Comparison of ENCODE assay signal across 14 mouse cellular contexts in genomic region chr9:57428391-57428790, GRCm38 (mm10). TPM values are rescaled to one million over a fixed set of nuclear protein-coding genes. Genes with fewer than 3 reads are reported as not detected.
DNase-seq lines count a peak whose midpoint lies in the region; ATAC-seq lines count a peak whose summit lies in the region.
"Had no signal": no experiment of that assay in that cellular context is flagged by ENCODE, and none has a peak within 500 bp of the region (broad histone marks: within the 10 kb centered on the region; RNA-seq: fewer than 3 reads in every experiment).

No protein-coding gene starts in this region.

- peaks cover 3% of the 10 kb centered on the region; the same call in 1 of the 2 replicates for H3K27me3 ChIP-seq in heart, embryonic 10.5 days (ENCODE audit: insufficient read depth, poor library complexity, severe bottlenecking)
- peaks cover 11% of the 10 kb centered on the region; the same call in 1 of the 2 replicates for H3K27me3 ChIP-seq in midbrain, embryonic 10.5 days (ENCODE audit: low read depth, poor library complexity, severe bottlenecking)
- no peaks in the 10 kb centered on the region for H3K27me3 ChIP-seq in midbrain, embryonic 14.5 days (ENCODE audit: control insufficient read depth, insufficient read depth, low read length)
- no peaks in the 10 kb centered on the region for H3K27me3 ChIP-seq in embryonic facial prominence, embryonic 13.5 days

- peak overlapping the region; percentile 52 for H3K27ac ChIP-seq in heart, embryonic 10.5 days
- H3K27ac ChIP-seq in midbrain, embryonic 10.5 days (replicated peaks) = 0 out of 2 replicates have a peak overlapping the region, but pooled peaks have one; percentile 14
- H3K27ac ChIP-seq in midbrain, embryonic 14.5 days (replicated peaks; ENCODE audit: low read depth, low read length) = no peak overlapping the region
- peak overlapping the region; percentile 13; the same call in 1 of the 2 replicates for H3K27ac ChIP-seq in embryonic facial prominence, embryonic 13.5 days

- peaks cover 55% of the 10 kb centered on the region for H3K4me1 ChIP-seq in heart, embryonic 10.5 days
- H3K4me1 ChIP-seq in midbrain, embryonic 10.5 days = peaks cover 44% of the 10 kb centered on the region
- H3K4me1 ChIP-seq in midbrain, embryonic 14.5 days (ENCODE audit: control insufficient read depth, insufficient read depth, low read length) = peaks cover 21% of the 10 kb centered on the region
- peaks cover 32% of the 10 kb centered on the region for H3K4me1 ChIP-seq in embryonic facial prominence, embryonic 13.5 days

- 40% methylated on average over 4 of the region's 4 CpGs for WGBS in heart, embryonic 10.5 days
- WGBS in midbrain, embryonic 10.5 days = 66% methylated on average over 4 of the region's 4 CpGs
- 43% methylated on average over 4 of the region's 4 CpGs for WGBS in midbrain, embryonic 14.5 days
- WGBS in embryonic facial prominence, embryonic 13.5 days = 33% methylated on average over 4 of the region's 4 CpGs

- no peak for ATAC-seq in midbrain, embryonic 14.5 days (ENCODE audit: low FRiP score, low TSS enrichment)
- no peak for ATAC-seq in embryonic facial prominence, embryonic 13.5 days (ENCODE audit: insufficient number of reproducible peaks, insufficient read depth, low FRiP score, low TSS enrichment, low read depth)
- ATAC-seq: forebrain, embryonic 16.5 days; inflammation-experienced regulatory T-cells, adult 6 months had no signal

- H3K9ac ChIP-seq in midbrain, embryonic 14.5 days (replicated peaks; ENCODE audit: low read length) = no peak overlapping the region
- H3K9ac ChIP-seq in embryonic facial prominence, embryonic 13.5 days = no peak overlapping the region

- H3K4me3 ChIP-seq in heart, embryonic 10.5 days = no peak overlapping the region
- no peak overlapping the region for H3K4me3 ChIP-seq in midbrain, embryonic 10.5 days
- no peak overlapping the region for H3K4me3 ChIP-seq in midbrain, embryonic 14.5 days (replicated peaks; ENCODE audit: low read depth, low read length)
- no peak overlapping the region for H3K4me3 ChIP-seq in embryonic facial prominence, embryonic 13.5 days

- no peak for DNase-seq in heart, embryonic 10.5 days (ENCODE audit: low spot score)
- DNase-seq in heart, postnatal 4 days = no peak
- no peak for DNase-seq in midbrain, embryonic 10.5 days (ENCODE audit: low spot score)
- DNase-seq in midbrain, embryonic 14.5 days = no peak
- peak; percentile 71 for DNase-seq in telencephalon, adult 2 months (ENCODE audit: low read depth, low spot score)
- DNase-seq in gastrocnemius, postnatal 4 days (ENCODE audit: low spot score in 2 of 2) = no peak
- no peak for DNase-seq in spleen, postnatal 4 days (ENCODE audit: low spot score in 2 of 2)
- DNase-seq: cerebellum, adult 2 months; heart, postnatal 14 days; right cerebral cortex, postnatal 25 days had no signal

- no peaks in the 10 kb centered on the region for H3K9me3 ChIP-seq in heart, embryonic 10.5 days
- H3K9me3 ChIP-seq in midbrain, embryonic 10.5 days (replicated peaks) = no peaks in the 10 kb centered on the region
- H3K9me3 ChIP-seq in midbrain, embryonic 14.5 days (ENCODE audit: control insufficient read depth, low read length) = no peaks in the 10 kb centered on the region
- no peaks in the 10 kb centered on the region for H3K9me3 ChIP-seq in embryonic facial prominence, embryonic 13.5 days

- no peaks in the 10 kb centered on the region for H3K36me3 ChIP-seq in heart, embryonic 10.5 days
- H3K36me3 ChIP-seq in midbrain, embryonic 10.5 days = no peaks in the 10 kb centered on the region; the same call in 1 of the 2 replicates
- H3K36me3 ChIP-seq in midbrain, embryonic 14.5 days (ENCODE audit: control insufficient read depth, insufficient read depth, low read length) = no peaks in the 10 kb centered on the region
- H3K36me3 ChIP-seq in embryonic facial prominence, embryonic 13.5 days = no peaks in the 10 kb centered on the region

- no peak overlapping the region for H3K4me2 ChIP-seq in midbrain, embryonic 14.5 days (ENCODE audit: low read length)
- no peak overlapping the region for H3K4me2 ChIP-seq in embryonic facial prominence, embryonic 13.5 days

RNA-seq across cellular contexts. Expression of gene Ppcdc, which starts 11.5 kb away (rescaled TPM):
- polyA plus RNA-seq in heart, embryonic 10.5 days (2016; fragmentation: Nextera tagmentation; extraction: Ambion mirVana) = 21.3 and 21.5 TPM in 2 replicates
- total RNA-seq in heart, postnatal 4 days (2021) = 1 to 10 TPM; 8.3 TPM
- 25.8 and 26.7 TPM in 2 replicates for polyA plus RNA-seq in midbrain, embryonic 10.5 days (2016; fragmentation: Nextera tagmentation; extraction: Ambion mirVana)
- 19.9 and 22.9 TPM in 2 replicates for polyA plus RNA-seq in midbrain, embryonic 14.5 days (2014; fragmentation: Nextera tagmentation; extraction: Ambion mirVana)
- 27.9 and 30.0 TPM in 2 replicates for polyA plus RNA-seq in embryonic facial prominence, embryonic 13.5 days (2015; fragmentation: Nextera tagmentation; extraction: Ambion mirVana)
- 10 to 100 TPM in 1 of 2 experiments, 1 to 10 TPM in 1; 8.3 to 11.7 TPM for total RNA-seq in gastrocnemius, postnatal 4 days (2021)

RNA-seq across cellular contexts. Expression of gene Scamp5, which starts 39.5 kb away (rescaled TPM):
- polyA plus RNA-seq in heart, embryonic 10.5 days (2016; fragmentation: Nextera tagmentation; extraction: Ambion mirVana) = 11.3 and 11.4 TPM in 2 replicates
- 10 to 100 TPM; 11.6 to 11.7 TPM for total RNA-seq in heart, postnatal 4 days (2021)
- polyA plus RNA-seq in midbrain, embryonic 10.5 days (2016; fragmentation: Nextera tagmentation; extraction: Ambion mirVana) = 17.3 and 26.3 TPM in 2 replicates
- 98.9 and 109 TPM in 2 replicates for polyA plus RNA-seq in midbrain, embryonic 14.5 days (2014; fragmentation: Nextera tagmentation; extraction: Ambion mirVana)
- 14.8 and 16.4 TPM in 2 replicates for polyA plus RNA-seq in embryonic facial prominence, embryonic 13.5 days (2015; fragmentation: Nextera tagmentation; extraction: Ambion mirVana)
- 10 to 100 TPM; 13.3 to 14.5 TPM for total RNA-seq in gastrocnemius, postnatal 4 days (2021)
- total RNA-seq: monocyte, adult 5-6 weeks had no signal
- polyA plus RNA-seq: inflammation-experienced regulatory T-cells, adult 6 months had no signal
